Mouse (Mus musculus): Measurements from ENCODE around the gene Vps39.

DNA sequence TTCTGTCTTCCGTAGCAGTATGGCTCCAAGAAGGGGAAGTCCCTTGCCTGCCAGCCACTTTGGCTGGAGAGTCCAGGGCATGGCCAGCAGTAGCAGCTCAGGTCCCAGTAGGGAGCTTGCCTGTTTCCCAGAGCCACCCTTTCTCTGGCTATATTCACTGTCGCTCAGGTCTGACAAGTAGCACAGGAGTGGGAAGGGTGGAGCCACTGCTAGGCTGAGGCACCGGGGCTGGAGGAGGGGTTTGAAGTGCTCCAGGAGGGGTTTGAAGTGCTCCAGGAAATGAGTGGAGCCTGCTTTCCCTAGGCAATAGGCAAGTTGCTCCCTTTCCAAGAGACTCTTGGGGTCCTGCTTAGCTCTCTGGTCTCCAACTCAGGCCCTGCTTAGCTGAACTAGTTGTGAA lies 39.0 kb downstream of the Vps39 start, which contains the start of gene Pla2g4f:
- no peak for TF ChIP-seq POLR2A (IDR thresholded peaks at IDR 0.05; ENCODE audit: low read depth, low read length)
- no peak for TF ChIP-seq CTCF (IDR thresholded peaks at IDR 0.05; ENCODE audit: extremely low read depth, insufficient read length, insufficient replicate concordance, low read depth, low read length)

All from small intestine, adult 2 months (tissue).